Mouse (Mus musculus) right cerebral cortex, postnatal 36 days (tissue): ENCODE results near the gene Mug2.
"Not testable (repeated sequence)": the region's sequence is repeated elsewhere in the genome, so short reads cannot be mapped to it uniquely, and the experiment has no call there.

ENCODE experiments used
- DNase-seq, 2 experiments: peaks; one replicate each; pipeline ENCODE4 v3.0.0; 2022; ENCODE audit warnings: low spot score in 2 of 2, mixed read lengths in 1 of 2

Gene Mug2

DNA sequence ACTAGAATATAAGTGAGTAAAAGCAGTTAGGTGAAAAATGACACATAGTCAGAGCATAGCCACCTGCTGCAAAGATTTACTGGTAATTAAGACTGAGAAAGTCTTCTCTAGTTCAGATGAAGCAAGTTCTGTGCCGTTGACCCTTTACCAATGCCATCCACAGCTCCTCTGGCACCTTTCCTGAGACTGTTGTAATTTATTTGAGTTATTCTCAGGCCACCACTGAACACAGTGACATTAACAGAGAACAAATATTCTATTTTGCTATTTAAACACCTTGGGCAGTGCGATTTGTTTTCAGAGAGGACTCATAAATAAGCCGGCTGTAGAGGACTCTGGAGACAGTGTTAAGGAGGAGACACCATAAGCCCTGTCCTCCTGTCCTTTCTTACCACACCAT, at the start of gene Mug2:
TSS of gene Mug2 (plus strand) at position 301 of the 400 bp plus-strand sequence.
- DNase-seq: not testable (repeated sequence)

DNA sequence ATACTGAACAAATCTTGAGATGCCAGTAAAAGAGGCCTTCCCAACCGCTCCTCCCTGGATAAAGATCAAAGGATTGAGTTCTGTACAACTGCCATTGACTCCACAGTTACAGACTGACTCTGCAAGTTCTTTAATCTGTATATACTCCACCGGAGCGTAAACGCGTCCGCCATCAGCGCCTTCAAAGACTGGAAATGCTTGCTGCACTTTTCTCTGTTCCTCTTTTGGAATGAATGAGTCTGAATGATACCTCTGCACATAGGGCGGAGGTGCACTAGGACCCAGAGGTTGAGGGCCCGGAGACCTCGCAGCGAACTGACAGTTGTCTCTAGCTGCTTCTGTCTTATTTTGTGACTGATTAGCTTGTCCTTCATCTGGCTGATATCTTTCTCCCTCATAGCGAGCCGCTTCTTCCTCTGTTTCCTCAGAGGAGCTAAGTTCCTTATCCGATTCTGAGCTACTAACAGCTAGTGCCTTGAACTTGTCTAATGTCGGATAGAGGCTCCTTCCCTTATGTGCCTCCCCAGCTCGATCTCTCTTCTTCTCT, 48.7 kb upstream of the Mug2 start:
- DNase-seq: not testable (repeated sequence)

DNA sequence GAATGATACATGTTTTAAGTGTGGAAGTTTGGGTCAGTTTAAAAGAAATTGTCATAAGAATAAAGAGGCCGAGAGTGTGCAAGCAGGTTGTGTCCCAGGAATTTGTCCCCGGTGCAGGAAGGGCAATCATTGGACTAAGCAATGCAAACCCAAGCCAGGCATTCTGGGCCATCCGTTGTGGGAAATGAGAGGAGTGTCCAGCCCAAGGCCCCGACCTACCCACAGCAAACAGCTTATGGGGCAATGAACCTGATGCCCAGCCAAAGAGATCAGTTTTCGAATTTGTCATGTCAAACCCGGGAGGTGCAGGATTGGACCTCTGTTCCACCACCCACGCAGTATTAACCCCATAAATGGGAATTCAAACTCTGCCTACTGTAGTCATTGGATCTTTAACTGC, 30.9 kb upstream of the Mug2 start:
- no peak for DNase-seq

DNA sequence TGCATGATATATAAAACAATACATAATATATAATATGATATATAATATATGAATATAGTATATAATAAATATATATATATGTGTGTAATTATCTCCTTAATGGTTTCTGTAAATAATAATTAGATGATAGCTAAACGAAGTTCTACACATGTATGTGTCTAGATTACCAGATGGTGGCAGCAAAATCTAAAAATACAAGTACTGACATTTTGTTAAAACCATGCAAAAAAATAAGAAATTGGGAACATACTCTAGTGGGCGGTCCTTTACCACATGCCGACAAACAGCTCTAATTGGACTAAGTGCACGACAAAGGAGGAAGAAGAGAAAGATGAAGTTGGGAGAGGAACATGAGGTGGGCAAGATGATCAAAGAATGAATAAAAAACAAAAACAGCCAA, 94.3 kb downstream of the Mug2 start:
- DNase-seq: no peak

DNA sequence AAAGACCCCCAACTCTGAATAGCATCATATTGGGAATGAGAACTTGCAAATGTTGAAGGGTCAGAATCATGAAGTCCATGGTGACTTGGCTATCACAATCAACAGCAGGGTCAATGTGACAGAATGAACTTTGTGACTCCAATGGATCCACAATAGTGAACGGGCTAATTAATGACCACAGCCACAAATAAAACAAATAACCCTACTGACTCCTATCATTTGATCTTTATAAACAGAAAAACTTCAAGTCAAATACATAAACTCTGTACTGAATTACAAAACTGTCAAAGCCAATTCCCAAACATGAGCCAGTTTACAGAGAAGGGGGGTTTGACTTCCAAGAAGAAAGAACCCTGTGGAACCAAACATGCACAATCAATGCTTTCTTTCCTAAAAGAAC, 95.1 kb downstream of the Mug2 start:
- DNase-seq: no peak

DNA sequence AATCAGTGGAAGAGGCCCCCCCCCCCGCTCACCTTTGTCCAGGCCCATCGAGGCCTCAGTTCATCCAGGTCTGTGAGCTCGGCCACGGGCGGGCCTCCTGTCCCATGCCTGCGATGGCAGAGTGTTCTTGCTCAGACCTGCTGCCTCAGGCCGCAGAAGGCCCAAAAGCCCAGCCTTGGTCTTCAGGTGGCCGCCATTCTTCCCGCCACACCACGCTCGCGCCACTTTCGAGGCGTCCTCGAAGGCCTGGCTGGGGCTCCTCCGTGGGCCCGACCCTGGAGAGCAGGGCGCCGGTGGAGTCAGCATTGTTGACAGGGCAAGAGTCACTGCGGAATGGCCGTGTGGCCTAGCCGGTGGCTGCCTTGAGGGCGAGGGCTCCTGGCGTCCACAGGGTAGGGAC, 110.4 kb downstream of the Mug2 start:
- DNase-seq: no peak

DNA sequence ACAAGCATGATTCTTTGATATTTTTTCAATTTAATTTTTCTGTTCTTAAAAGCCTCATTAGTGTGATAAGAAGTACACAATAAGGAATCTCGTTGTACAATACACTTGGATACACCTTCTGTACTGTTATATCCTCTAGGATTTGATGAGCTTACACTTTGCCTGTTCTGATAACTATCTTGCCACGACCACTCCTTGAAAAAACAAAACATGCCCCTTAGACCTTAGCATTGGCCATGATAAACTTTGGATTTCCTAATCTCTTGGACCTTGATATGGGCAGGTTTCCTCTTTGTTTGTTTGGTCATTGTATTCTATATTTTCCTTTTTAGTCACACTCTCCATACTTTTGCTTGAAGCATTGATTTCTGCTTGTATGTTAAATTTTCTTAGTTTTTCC, 123.0 kb downstream of the Mug2 start:
- no peak for DNase-seq
